Mouse (Mus musculus) C2C12 (cell line): ENCODE measurements at regions not wholly inside any gene's neighbourhood (a gene's known extent, or its start where the extent isn't known, plus 50 kb on each side); places are given as distances from the start of the nearest gene placed in this dataset.

Source experiments
- H3K27me3 ChIP-seq: one replicate; pipeline ENCODE4 v1.6.1; 2011; ENCODE audit not compliant: control insufficient read depth, insufficient read depth, insufficient read length
- H3K36me3 ChIP-seq: one replicate; pipeline ENCODE4 v1.6.1; 2011; ENCODE audit not compliant: control insufficient read depth, insufficient read depth
- H3K4me3 ChIP-seq: one replicate; pipeline ENCODE4 v1.5.1; 2011; ENCODE audit warnings: mild to moderate bottlenecking, control low read depth; ENCODE audit not compliant: poor library complexity, insufficient read depth, severe bottlenecking
- H3K79me2 ChIP-seq: one replicate; pipeline ENCODE4 v1.6.1; 2011; ENCODE audit not compliant: control insufficient read depth, insufficient read depth
- H3K79me3 ChIP-seq: one replicate; pipeline ENCODE4 v1.6.1; 2011; ENCODE audit warnings: low read depth, control low read depth
- H3ac ChIP-seq: one replicate; pipeline ENCODE3; 2011; ENCODE audit warnings: low read depth; ENCODE audit not compliant: control insufficient read depth, insufficient read length
- CEBPB ChIP-seq: IDR thresholded peaks from one replicate; pipeline ENCODE4 v1.6.1; 2011; ENCODE audit warnings: low read depth, mild to moderate bottlenecking, control low read depth, moderate library complexity
- CTCF ChIP-seq: IDR thresholded peaks from one replicate; pipeline ENCODE4 v1.5.1; 2011; ENCODE audit not compliant: control insufficient read depth, insufficient read depth, insufficient read length
- FOSL1 ChIP-seq: IDR thresholded peaks from one replicate; pipeline ENCODE4 v1.8.0; 2011; ENCODE audit warnings: mild to moderate bottlenecking, low read length; ENCODE audit not compliant: poor library complexity, insufficient read depth, severe bottlenecking
- MAX ChIP-seq: IDR thresholded peaks from one replicate; pipeline ENCODE4 v1.6.1; 2011; ENCODE audit warnings: mild to moderate bottlenecking, control low read depth
- MYOD1 ChIP-seq: IDR thresholded peaks from one replicate; pipeline ENCODE4 v1.6.1; 2011; ENCODE audit warnings: low read depth; ENCODE audit not compliant: control insufficient read depth, insufficient read length
- MYOG ChIP-seq: IDR thresholded peaks from one replicate; pipeline ENCODE4 v1.6.1; 2011; ENCODE audit not compliant: control insufficient read depth, insufficient read length; ENCODE audit errors: extremely low read depth
- USF1 ChIP-seq: IDR thresholded peaks from one replicate; pipeline ENCODE4 v1.6.1; 2011; ENCODE audit warnings: low read depth, mild to moderate bottlenecking, control low read depth, moderate library complexity

GRCm38 (mm10) chr8:87349781-87350181 is 122.6 kb downstream of the Cbln1 start:
- Histone ChIP-seq H3K79me2 (no peaks in the 10 kb centered on the region), H3K27me3 (no peaks in the 10 kb centered on the region), H3ac (no peak overlapping the region), H3K36me3 (no peaks in the 10 kb centered on the region), H3K79me3 (no peaks in the 10 kb centered on the region), H3K4me3 (no peak overlapping the region)
- no peak for TF ChIP-seq MAX
- TF ChIP-seq FOSL1, result no peak
- TF ChIP-seq CEBPB, result no peak
- TF ChIP-seq CTCF, result no peak
- TF ChIP-seq USF1, result no peak
- TF ChIP-seq MYOG, result no peak
- TF ChIP-seq MYOD1, result no peak

GRCm38 (mm10) chr8:87329371-87329770 is 143.0 kb downstream of the Cbln1 start:
- Histone ChIP-seq H3K79me2 (no peaks in the 10 kb centered on the region), H3K27me3 (no peaks in the 10 kb centered on the region), H3K79me3 (no peaks in the 10 kb centered on the region), H3K36me3 (no peaks in the 10 kb centered on the region), H3K4me3 (no peak overlapping the region), H3ac (no peak overlapping the region)
- TF ChIP-seq CTCF (no peak), MYOG (no peak), FOSL1 (no peak), USF1 (no peak), MYOD1 (no peak), CEBPB (no peak), MAX (no peak)

GRCm38 (mm10) chr8:87314570-87314969 is 157.8 kb downstream of the Cbln1 start:
- Histone ChIP-seq H3K79me3 (no peaks in the 10 kb centered on the region), H3ac (no peak overlapping the region), H3K27me3 (no peaks in the 10 kb centered on the region), H3K36me3 (no peaks in the 10 kb centered on the region), H3K79me2 (no peaks in the 10 kb centered on the region), H3K4me3 (no peak overlapping the region)
- no peak for TF ChIP-seq CTCF

GRCm38 (mm10) chr8:87311282-87311681 is 161.1 kb downstream of the Cbln1 start:
- no peak for TF ChIP-seq MYOD1
- TF ChIP-seq CEBPB, result no peak
- no peak for TF ChIP-seq CTCF
- TF ChIP-seq MYOG, result no peak
- TF ChIP-seq MAX, result no peak
- TF ChIP-seq USF1, result no peak
- TF ChIP-seq FOSL1, result no peak
- Histone ChIP-seq H3K36me3 (no peaks in the 10 kb centered on the region), H3K27me3 (no peaks in the 10 kb centered on the region)

GRCm38 (mm10) chr8:87308311-87308710 is 164.1 kb downstream of the Cbln1 start:
- H3K79me2 ChIP-seq, result no peaks in the 10 kb centered on the region
- no peak overlapping the region for H3K4me3 ChIP-seq
- TF ChIP-seq CTCF (no peak), USF1 (no peak), MAX (no peak), FOSL1 (no peak), MYOG (no peak), CEBPB (no peak), MYOD1 (no peak)

More at GRCm38 (mm10) chr8:87311282-87311681, 161.1 kb downstream of the Cbln1 start:
- H3ac ChIP-seq, result no peak overlapping the region
- no peaks in the 10 kb centered on the region for H3K79me3 ChIP-seq
- no peaks in the 10 kb centered on the region for H3K79me2 ChIP-seq
- H3K4me3 ChIP-seq, result no peak overlapping the region

GRCm38 (mm10) chr8:87305001-87305400 is 167.4 kb downstream of the Cbln1 start:
- Histone ChIP-seq H3K27me3 (no peaks in the 10 kb centered on the region), H3K4me3 (no peak overlapping the region), H3K36me3 (no peaks in the 10 kb centered on the region), H3K79me2 (no peaks in the 10 kb centered on the region), H3ac (no peak overlapping the region), H3K79me3 (no peaks in the 10 kb centered on the region)
- TF ChIP-seq MYOG (no peak), MAX (no peak), MYOD1 (no peak), CEBPB (no peak), FOSL1 (no peak), USF1 (no peak), CTCF (no peak)

More at GRCm38 (mm10) chr8:87308311-87308710, 164.1 kb downstream of the Cbln1 start:
- no peaks in the 10 kb centered on the region for H3K36me3 ChIP-seq
- no peaks in the 10 kb centered on the region for H3K79me3 ChIP-seq
- H3K27me3 ChIP-seq, result no peaks in the 10 kb centered on the region
- H3ac ChIP-seq, result no peak overlapping the region
